Mouse (Mus musculus): ENCODE measurements around the gene Pitpnm3.

GRCm38 (mm10) chr11:72074230-72074629 lies 61.3 kb downstream of the Pitpnm3 start:
- TF ChIP-seq POLR2A (IDR thresholded peaks at IDR 0.05; ENCODE audit: extremely low read depth, insufficient read depth, low read length): no peak
- TF ChIP-seq CTCF (IDR thresholded peaks at IDR 0.05; ENCODE audit: low read depth, low read length): no peak
